Mouse (Mus musculus) kidney, adult 8-10 months (tissue): ENCODE results near the gene Abcg8.

Experiments
- DNase-seq, 2 experiments: peaks; one replicate each; pipeline ENCODE4 v3.0.0; 2022

Gene Abcg8

DNA sequence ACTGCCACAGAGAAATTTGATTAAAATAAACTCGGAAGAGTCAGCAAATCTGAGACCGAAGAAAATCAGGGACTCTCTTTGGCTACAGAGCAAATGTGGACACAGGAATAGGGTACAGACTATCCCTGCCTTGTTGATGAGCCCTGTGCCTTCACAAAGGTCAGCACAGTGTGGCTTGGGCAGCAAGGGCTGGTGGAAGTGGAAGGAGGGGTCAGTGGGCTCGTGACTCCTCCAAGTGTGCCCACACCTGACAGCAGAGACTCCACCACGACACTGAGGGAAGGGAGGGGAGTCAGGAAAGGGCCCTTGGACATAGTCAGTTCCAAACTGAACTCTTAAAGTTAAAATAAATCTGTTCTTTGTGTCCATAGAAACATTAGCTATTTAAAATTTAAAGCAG lies 38.8 kb downstream of the Abcg8 start:
- no peak for DNase-seq

DNA sequence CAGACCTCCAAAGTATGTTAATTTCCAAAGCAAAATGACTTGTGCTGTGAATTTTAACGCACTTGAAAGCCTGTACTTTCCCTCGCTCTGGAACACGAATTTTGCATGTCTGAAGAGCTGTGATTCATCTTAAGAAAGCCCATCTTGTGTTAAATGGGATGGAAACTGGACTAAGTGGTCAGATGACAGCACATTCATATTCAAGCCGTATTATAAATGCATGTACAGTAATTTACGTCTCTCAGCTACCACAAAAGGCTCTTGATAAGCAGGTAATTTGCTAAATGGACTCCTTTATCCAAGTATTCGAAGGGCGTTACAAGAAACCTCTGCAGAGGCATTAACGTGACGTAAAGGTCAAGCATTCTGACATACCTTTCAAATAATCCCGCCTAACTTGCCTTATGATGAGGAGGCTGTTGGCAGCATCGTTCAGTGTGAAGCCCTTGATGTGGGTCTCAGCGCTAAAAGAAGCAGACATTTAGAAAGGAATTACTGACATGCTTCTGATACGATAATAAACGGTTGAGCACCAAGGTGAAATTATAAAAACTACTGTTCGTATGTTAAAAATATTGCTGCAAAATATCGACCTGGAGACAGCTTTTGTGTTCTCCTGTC lies 40.3 kb downstream of the Abcg8 start:
- DNase-seq = no peak

GRCm38 (mm10) chr17:84717416-84717815 lies 41.3 kb downstream of the Abcg8 start:
- no peak for DNase-seq

GRCm38 (mm10) chr17:84719105-84719504 lies 43.0 kb downstream of the Abcg8 start:
- DNase-seq = no peak

GRCm38 (mm10) chr17:84724028-84724427 lies 47.9 kb downstream of the Abcg8 start:
- no peak for DNase-seq

GRCm38 (mm10) chr17:84725163-84725562 lies 49.1 kb downstream of the Abcg8 start:
- DNase-seq = no peak

- DNase-seq = no peak
Observed at GRCm38 (mm10) chr17:84728201-84728911, 52.3 kb downstream of the Abcg8 start.

DNA sequence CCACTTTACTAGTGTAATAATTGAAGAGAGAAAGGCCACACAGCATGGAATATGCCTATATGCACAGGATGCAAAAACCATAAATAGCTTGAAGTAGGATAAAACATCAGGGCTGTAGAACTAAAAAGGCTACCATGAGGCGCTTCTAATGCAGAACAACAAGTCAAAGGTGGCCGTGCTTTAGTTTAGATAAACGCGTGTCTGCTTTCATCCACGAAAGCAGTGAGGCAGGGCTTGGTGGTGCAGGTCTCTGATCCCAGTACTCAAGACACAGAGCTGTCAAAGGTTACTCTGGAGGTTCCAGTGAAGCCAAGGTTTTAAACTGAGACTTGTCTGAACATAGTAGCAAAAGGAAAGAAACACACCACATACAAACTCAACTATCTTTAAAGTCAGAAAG lies 53.0 kb downstream of the Abcg8 start:
- no peak for DNase-seq

GRCm38 (mm10) chr17:84731361-84731760 lies 55.3 kb downstream of the Abcg8 start:
- DNase-seq = no peak

GRCm38 (mm10) chr17:84732612-84733011 lies 56.5 kb downstream of the Abcg8 start:
- no peak for DNase-seq

- no peak for DNase-seq
Observed at GRCm38 (mm10) chr17:84736719-84737118, 60.6 kb downstream of the Abcg8 start.

DNA sequence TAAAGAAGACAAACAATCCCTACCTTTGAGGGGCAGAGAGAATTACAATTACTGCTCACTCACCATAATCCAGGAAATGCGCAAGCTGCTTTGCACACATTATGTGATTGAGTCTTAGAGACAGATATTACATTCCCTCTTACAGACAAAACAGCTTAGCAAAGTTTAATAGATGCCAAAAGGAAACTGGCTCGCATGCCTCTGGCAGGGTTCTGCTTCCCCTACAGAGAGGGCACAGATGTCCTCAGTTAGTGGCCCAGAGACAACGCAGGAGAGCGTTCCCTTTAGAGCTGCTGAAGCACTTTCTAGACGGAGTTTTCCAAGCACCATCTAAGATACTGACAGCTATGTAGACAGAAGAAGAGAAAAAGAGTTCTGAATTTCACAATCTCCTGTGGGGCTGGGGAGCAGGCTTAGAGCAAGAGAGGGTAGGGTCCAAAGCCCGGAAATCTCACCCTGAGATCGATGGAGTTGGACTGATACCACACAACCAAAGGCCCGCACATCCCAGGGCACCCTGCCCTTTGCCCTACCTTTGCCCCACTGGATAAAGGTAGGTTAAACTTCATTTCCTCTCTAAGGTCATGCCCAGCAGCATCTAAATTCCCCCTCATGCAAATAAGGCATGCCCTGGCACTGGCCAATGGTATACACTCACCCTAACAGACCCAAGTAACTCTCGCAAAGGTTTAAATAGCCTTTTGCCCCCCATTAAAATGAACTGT lies 62.1 kb downstream of the Abcg8 start:
- DNase-seq = no peak

DNA sequence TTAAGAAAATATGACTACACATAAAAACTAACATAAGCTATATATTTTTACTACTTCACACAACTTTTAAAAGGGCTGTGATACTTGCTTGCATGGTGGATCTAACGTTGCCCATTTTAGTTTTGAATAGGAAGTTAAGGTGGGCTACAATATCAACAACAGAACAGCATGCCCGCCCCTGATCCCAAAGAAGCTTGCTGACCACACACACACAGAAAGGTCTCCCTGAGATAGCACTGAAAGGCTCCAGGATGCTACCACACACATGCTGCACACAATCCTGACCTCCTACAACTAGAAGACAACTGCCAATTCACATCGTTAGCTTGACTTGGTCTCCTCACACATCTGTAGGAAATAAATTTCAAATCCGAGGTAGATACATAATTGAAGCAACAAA lies 68.2 kb downstream of the Abcg8 start:
- DNase-seq = no peak

DNA sequence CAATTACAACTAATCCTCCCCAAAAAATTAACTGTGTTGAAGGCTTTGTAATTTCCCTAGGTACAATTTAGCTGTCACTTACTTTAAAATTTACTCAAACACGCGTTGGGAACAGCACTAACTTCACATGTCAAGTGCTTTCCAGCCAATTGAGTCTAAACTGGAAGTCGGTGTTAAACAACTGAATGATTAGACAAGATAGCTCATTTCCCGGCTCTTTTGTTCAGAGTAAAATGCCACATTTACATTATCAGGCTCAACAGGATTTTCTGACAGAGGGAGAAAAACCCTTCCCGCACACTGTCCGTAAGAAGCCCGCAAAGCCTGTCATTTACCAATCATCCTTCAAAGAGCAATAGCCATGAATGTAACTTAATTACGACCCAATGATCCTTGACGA lies 68.9 kb downstream of the Abcg8 start:
- DNase-seq = no peak

DNA sequence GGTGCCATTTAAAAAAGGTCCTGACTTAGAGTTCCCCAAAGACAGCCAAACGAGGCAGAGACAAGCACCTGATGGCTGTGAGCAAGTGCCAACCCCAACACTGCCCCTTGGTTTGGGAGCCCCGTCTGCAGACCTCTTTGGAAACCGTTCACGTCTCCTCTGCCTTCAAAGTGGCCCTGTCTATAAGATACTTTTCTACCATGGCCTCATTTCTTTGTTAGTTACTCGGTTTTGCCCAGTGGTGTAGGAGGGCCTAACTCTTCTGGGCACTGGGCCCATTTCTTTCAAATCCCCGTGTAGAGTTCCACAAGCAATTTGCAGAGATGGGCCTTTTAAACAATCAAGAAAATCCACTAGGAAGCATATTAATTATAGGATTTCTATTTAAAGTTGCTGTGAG lies 71.1 kb downstream of the Abcg8 start:
- DNase-seq = no peak

- no peak for DNase-seq
Observed at GRCm38 (mm10) chr17:84748152-84748682, 72.1 kb downstream of the Abcg8 start.

DNA sequence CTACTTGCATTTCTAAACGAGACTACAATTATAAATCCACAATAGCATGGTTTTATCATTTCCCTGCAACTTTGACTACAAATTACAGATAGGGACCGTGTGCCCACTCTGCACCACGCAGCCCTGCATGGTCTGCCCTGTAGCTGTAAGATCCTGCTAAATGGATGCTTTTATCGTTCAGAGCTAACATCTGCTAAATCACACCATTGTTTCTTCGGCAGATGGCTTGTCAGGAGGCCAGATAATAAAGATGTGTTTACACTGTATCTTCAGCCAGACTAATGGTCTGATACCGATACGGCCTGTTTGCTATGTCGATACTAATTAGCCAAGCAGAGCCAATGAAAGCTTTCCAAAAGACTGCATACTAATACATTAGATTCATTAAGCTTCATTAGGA lies 73.2 kb downstream of the Abcg8 start:
- DNase-seq = no peak
